Mouse (Mus musculus): ENCODE measurements around the gene Mettl7b.

GRCm38 (mm10) chr10:128933574-128933973 is 27.2 kb downstream of the Mettl7b start, which contains the start of gene Itga7:
- TF ChIP-seq CTCF (IDR thresholded peaks at IDR 0.05; ENCODE audit: low read depth, low read length) (no peak), POLR2A (IDR thresholded peaks at IDR 0.05; ENCODE audit: borderline replicate concordance, low read depth, low read length) (no peak)

Measured in bone marrow macrophage, adult 2 months (primary cell).